Mouse (Mus musculus): ENCODE measurements around the gene Coro1a.

DNA sequence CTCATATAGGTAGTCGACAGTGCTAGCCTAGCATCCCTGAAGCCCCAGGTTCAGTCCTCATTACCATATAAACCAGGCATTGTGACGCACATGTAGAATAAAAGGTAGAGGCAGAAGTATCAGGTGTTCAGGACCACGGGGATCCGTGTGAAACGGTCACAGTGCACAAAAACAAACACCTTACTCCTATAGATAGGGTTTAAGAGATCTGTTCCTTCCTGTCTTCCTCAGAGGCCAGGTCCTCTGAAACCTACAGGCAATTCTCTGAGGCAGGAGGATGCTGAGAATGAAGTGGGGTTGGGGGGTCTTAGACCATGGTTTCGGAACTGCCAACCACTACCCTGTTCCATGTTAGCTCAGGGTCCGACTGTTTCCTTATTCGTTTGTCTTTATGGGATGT is 9.7 kb downstream of the Coro1a start:
- TF ChIP-seq FLI1 (IDR thresholded peaks at IDR 0.05; ENCODE audit: low read length) = no peak
- TF ChIP-seq GATA1 (IDR thresholded peaks at IDR 0.05; ENCODE audit: borderline replicate concordance, low read length) = no peak
